Mouse (Mus musculus) forebrain, postnatal 0 days (tissue): ENCODE measurements around the gene Pdcd11. TPM values are rescaled to one million over a fixed set of nuclear protein-coding genes. Genes with fewer than 3 reads are reported as not detected.

Experiments used
- ATAC-seq: fragments of 200-750 bp; cut with Nextera tagmentation; 2 replicates; pipeline ENCODE4 v1.8.0; 2017; ENCODE audit warnings: mild to moderate bottlenecking, moderate library complexity
- DNase-seq: peaks from one replicate; pipeline ENCODE4 v3.0.0-alpha.2; 2015
- H3K27ac ChIP-seq: fragments of 300-500 bp; sonication (generic); 2 replicates; pipeline ENCODE4 v1.5.1; 2014; ENCODE audit warnings: low read depth, mild to moderate bottlenecking, antibody characterized with exemption, low read length, moderate library complexity, mixed read lengths
- H3K27me3 ChIP-seq: fragments of 300-500 bp; sonication (generic); 2 replicates; pipeline ENCODE4 v1.6.1; 2014; ENCODE audit warnings: mild to moderate bottlenecking, low read length, mixed read lengths; ENCODE audit not compliant: insufficient read depth
- H3K36me3 ChIP-seq: fragments of 300-500 bp; sonication (generic); 2 replicates; pipeline ENCODE4 v1.6.1; 2014; ENCODE audit warnings: mild to moderate bottlenecking, moderate library complexity; ENCODE audit not compliant: insufficient read depth
- H3K4me1 ChIP-seq: fragments of 300-500 bp; sonication (generic); 2 replicates; pipeline ENCODE4 v1.6.1; 2014; ENCODE audit warnings: antibody characterized with exemption; ENCODE audit not compliant: insufficient read depth
- H3K4me2 ChIP-seq: fragments of 300-500 bp; sonication (generic); 2 replicates; pipeline ENCODE4 v1.6.1; 2014; ENCODE audit warnings: low read depth, mild to moderate bottlenecking, moderate library complexity
- H3K4me3 ChIP-seq: fragments of 300-500 bp; sonication (generic); 2 replicates; pipeline ENCODE4 v1.5.1; 2014; ENCODE audit warnings: low read depth, low read length, mixed read lengths
- H3K9ac ChIP-seq: fragments of 300-500 bp; sonication (generic); 2 replicates; pipeline ENCODE4 v1.6.1; 2014; ENCODE audit warnings: mild to moderate bottlenecking
- H3K9me3 ChIP-seq: fragments of 300-500 bp; sonication (generic); 2 replicates; pipeline ENCODE4 v1.6.1; 2016; ENCODE audit warnings: low read length
- CTCF ChIP-seq: sonication (generic); IDR thresholded peaks from 2 replicates; pipeline ENCODE4 v1.5.1; 2016; ENCODE audit warnings: antibody characterized with exemption, control low read depth, low read depth
- whole genome bisulfite sequencing: fragments of 180-500 bp; shearing (Covaris S2); extraction: QIAGEN DNeasy Blood & Tissue Kit; methylation state at CpG from one replicate; pipeline ENCODE4 v1.1.7; 2014; 5-methylcytosine and 5-hydroxymethylcytosine counted together
- polyA plus RNA-seq: library from polyadenylated mRNA; unstranded; fragments of >200 nt; fragmentation: Nextera tagmentation; extraction: Ambion mirVana; gene quantifications from 2 replicates; pipeline ENCODE4 v1.2.1, GENCODE M21; 2015
- total RNA-seq: library from RNA; depleted of rRNA; stranded (reverse); fragments of >200 nt; gene quantifications from 2 replicates; pipeline ENCODE4 v1.2.3, GENCODE M21; 2014

Pdcd11 gene
- total and polyA plus RNA-seq, 2 experiments from 2014 or later = 3.8 to 17.2 TPM

GRCm38 (mm10) chr19:47067924-47068611, 22.5 kb upstream of the Pdcd11 start:
- Histone ChIP-seq H3K4me1 (peaks cover 3% of the 10 kb centered on the region; the same call in 1 of the 2 replicates), H3K36me3 (peaks cover 20% of the 10 kb centered on the region; the same call in 1 of the 2 replicates), H3K4me2 (peak overlapping the region; percentile 59), H3K27me3 (no peaks in the 10 kb centered on the region), H3K27ac (peak overlapping the region; percentile 92), H3K9me3 (no peaks in the 10 kb centered on the region), H3K9ac (peak overlapping the region; percentile 78), H3K4me3 (peak overlapping the region; percentile 92)
- peak; percentile 21; the same call in 1 of the 2 replicates for TF ChIP-seq CTCF
- ATAC-seq = peak; percentile 95
- WGBS = 3% methylated on average over 60 of the region's 72 CpGs
- DNase-seq = peak; percentile 84

GRCm38 (mm10) chr19:47088226-47088625, 2.3 kb upstream of the Pdcd11 start:
- no peak overlapping the region for H3K9ac ChIP-seq
- no peak for TF ChIP-seq CTCF
- no peak overlapping the region for H3K27ac ChIP-seq
- 71% methylated on average over 3 of the region's 3 CpGs for WGBS
- peaks cover 31% of the 10 kb centered on the region for H3K36me3 ChIP-seq
- no peak for DNase-seq
- no peak overlapping the region for H3K4me2 ChIP-seq
- H3K27me3 ChIP-seq = no peaks in the 10 kb centered on the region
- H3K4me1 ChIP-seq = peaks cover 11% of the 10 kb centered on the region; the same call in 1 of the 2 replicates
- H3K9me3 ChIP-seq = no peaks in the 10 kb centered on the region
- no peak overlapping the region for H3K4me3 ChIP-seq
- ATAC-seq = no peak

GRCm38 (mm10) chr19:47089718-47090525, 646 bp upstream of the Pdcd11 start:
- peaks cover 22% of the 10 kb centered on the region for H3K36me3 ChIP-seq
- H3K4me3 ChIP-seq = peak overlapping the region; percentile 92
- H3K4me2 ChIP-seq = peak overlapping the region; percentile 66
- no peak for TF ChIP-seq CTCF
- ATAC-seq (peak; percentile 57), DNase-seq (peak; percentile 23)
- no peaks in the 10 kb centered on the region for H3K9me3 ChIP-seq
- H3K9ac ChIP-seq = peak overlapping the region; percentile 98
- no peaks in the 10 kb centered on the region for H3K27me3 ChIP-seq
- WGBS = 2% methylated on average over 36 of the region's 36 CpGs
- H3K27ac ChIP-seq = peak overlapping the region; percentile 87
- peaks cover 11% of the 10 kb centered on the region; the same call in 1 of the 2 replicates for H3K4me1 ChIP-seq

GRCm38 (mm10) chr19:47101080-47101479, 10.5 kb downstream of the Pdcd11 start:
- DNase-seq = no peak
- Histone ChIP-seq H3K4me2 (no peak overlapping the region), H3K9me3 (no peaks in the 10 kb centered on the region), H3K36me3 (peaks cover 84% of the 10 kb centered on the region), H3K4me1 (no peaks in the 10 kb centered on the region), H3K9ac (no peak overlapping the region), H3K27me3 (no peaks in the 10 kb centered on the region), H3K4me3 (no peak overlapping the region), H3K27ac (no peak overlapping the region)
- TF ChIP-seq CTCF = no peak
- WGBS = 93% methylated on average over 5 of the region's 5 CpGs
- no peak for ATAC-seq

- Histone ChIP-seq H3K4me1 (no peaks in the 10 kb centered on the region), H3K36me3 (peaks cover 93% of the 10 kb centered on the region), H3K4me2 (no peak overlapping the region), H3K4me3 (no peak overlapping the region), H3K9me3 (no peaks in the 10 kb centered on the region), H3K9ac (no peak overlapping the region), H3K27me3 (no peaks in the 10 kb centered on the region), H3K27ac (no peak overlapping the region)
- no peak for TF ChIP-seq CTCF
- DNase-seq (no peak), ATAC-seq (no peak)
- 96% methylated on average over 9 of the region's 9 CpGs for WGBS
These were observed 14.2 kb downstream of the Pdcd11 start for GRCm38 (mm10) chr19:47104641-47105271.

- H3K9ac ChIP-seq = no peak overlapping the region
These were observed 28.1 kb downstream of the Pdcd11 start for GRCm38 (mm10) chr19:47118634-47119033.

More at GRCm38 (mm10) chr19:47118634-47119033, 28.1 kb downstream of the Pdcd11 start:
- H3K4me2 ChIP-seq = no peak overlapping the region
- H3K36me3 ChIP-seq = peaks cover 59% of the 10 kb centered on the region
- H3K4me3 ChIP-seq = no peak overlapping the region
- no peaks in the 10 kb centered on the region for H3K4me1 ChIP-seq
- no peaks in the 10 kb centered on the region for H3K27me3 ChIP-seq
- WGBS = 60% methylated on average over 2 of the region's 2 CpGs
- H3K27ac ChIP-seq = no peak overlapping the region; the same call in 1 of the 2 replicates
- H3K9me3 ChIP-seq = no peaks in the 10 kb centered on the region
- TF ChIP-seq CTCF = no peak
- ATAC-seq (peak; percentile 66), DNase-seq (peak; percentile 46)
